Mouse (Mus musculus) macrophage (primary cell): ENCODE data around the gene Phactr4. TPM values are rescaled to one million over a fixed set of nuclear protein-coding genes. Genes with fewer than 3 reads are reported as not detected.

Experiments used
- H3K27ac ChIP-seq: fragments of 350-480 bp; formaldehyde crosslinking; 2 replicates; pipeline ENCODE4 v1.9.0; 2021
- H3K36me3 ChIP-seq: fragments of 350-480 bp; formaldehyde crosslinking; 2 replicates; pipeline ENCODE4 v1.9.0; 2021; ENCODE audit errors: inconsistent target
- H3K4me3 ChIP-seq: fragments of 350-480 bp; formaldehyde crosslinking; 2 replicates; pipeline ENCODE4 v1.9.0; 2021; ENCODE audit errors: inconsistent target
- H3K79me2 ChIP-seq: fragments of 350-480 bp; formaldehyde crosslinking; 2 replicates; pipeline ENCODE4 v1.9.0; 2021; ENCODE audit errors: inconsistent target
- WGBS: methylation state at CpG from one replicate; pipeline ENCODE4 v1.1.7; 2026; ENCODE audit warnings: inconsistent platforms; ENCODE audit not compliant: missing documents; 5-methylcytosine and 5-hydroxymethylcytosine counted together
- polyA plus RNA-seq: library from polyadenylated mRNA; stranded (reverse); fragments of 250-400 nt; gene quantifications from 3 replicates; pipeline ENCODE4 v1.2.4, GENCODE M21; 2018; ENCODE audit warnings: inconsistent platforms

Phactr4 gene
- polyA plus RNA-seq, 1 experiment from 2014 or later: 18.7 TPM

DNA sequence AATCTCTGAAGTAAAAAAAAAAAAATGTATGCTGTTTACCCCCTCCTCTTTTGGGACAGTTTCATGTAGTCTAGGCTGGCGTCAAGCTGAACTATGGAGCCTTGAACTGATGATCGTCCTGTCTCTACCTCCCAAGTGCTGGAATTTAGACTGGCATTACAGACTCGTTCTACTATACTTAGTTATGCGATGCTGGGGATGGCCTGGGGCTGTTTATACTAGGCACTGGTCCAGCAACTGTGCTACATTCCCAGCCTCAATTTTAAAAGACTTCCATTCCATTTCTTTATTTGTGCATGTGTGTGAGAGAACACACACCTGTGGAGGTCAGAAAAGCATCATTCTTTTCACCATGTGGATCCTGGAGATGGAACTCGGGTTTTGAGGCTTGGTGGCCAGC lies 23.4 kb downstream of the Phactr4 start:
- Histone ChIP-seq H3K79me2 (peaks cover 74% of the 10 kb centered on the region), H3K27ac (no peak overlapping the region), H3K4me3 (no peak overlapping the region), H3K36me3 (no peaks in the 10 kb centered on the region)
- WGBS: 95% methylated on average over 5 of the region's 5 CpGs

DNA sequence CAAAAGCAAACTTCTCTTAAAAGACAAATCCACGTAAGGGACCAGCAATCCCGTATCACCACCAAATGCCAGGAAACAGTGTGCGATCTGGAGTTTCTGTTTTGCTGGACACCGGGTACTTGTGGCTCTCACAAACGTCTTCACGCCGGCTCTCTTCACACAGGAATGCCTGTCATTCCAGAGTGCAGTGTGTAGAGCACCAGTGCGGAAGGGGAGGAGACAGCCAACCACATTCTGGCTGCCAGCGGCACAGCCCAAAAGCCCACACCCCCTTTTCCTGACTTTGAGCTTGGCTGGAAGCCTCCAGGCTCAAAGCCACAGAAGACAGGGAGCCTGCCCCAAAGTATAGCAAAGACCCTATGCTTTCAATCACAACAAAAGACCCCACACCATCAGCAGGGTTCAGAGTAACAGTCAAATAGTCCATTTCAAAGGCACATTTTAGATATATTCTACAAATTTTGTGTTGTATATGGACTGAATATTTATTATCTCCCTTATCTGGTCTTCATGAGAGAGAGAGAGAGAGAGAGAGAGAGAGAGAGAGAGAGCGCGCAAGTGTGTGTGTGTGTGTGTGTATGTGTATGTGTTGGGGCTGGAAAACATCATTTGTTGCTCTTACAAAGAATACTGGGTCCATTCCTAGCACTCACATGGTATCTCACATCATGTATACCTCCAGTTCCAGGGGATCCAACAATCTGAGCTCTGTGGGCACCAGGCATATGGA lies 24.1 kb downstream of the Phactr4 start:
- Histone ChIP-seq H3K27ac (no peak overlapping the region), H3K36me3 (no peaks in the 10 kb centered on the region), H3K79me2 (peaks cover 80% of the 10 kb centered on the region), H3K4me3 (peak overlapping the region; percentile 12)
- WGBS: 18% methylated on average over 11 of the region's 11 CpGs

- Histone ChIP-seq H3K79me2 (peaks cover 84% of the 10 kb centered on the region), H3K27ac (no peak overlapping the region), H3K36me3 (no peaks in the 10 kb centered on the region), H3K4me3 (no peak overlapping the region)
- WGBS: 72% methylated on average over 3 of the region's 3 CpGs
Observed at GRCm38 (mm10) chr4:132397120-132397519, 25.2 kb downstream of the Phactr4 start.

DNA sequence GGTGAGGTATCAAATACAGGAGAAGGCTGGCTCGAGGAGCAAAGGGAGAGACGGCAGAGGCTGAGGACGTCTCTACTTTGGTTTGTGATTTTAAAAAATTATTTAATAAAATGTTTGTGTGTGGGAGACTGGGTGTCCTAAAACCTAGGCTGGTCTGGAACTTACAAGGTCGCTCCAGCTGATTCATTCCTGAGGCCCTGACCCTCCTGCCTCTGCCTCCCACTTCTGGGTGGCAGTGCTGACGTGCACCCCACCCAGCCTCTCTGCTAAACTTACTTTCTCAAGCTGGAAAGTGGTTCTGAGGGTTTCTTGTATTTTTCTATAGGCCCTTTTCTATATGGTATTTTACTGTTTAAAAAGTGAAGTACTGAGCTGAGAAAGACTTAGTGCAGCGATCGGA lies 26.0 kb downstream of the Phactr4 start:
- H3K27ac ChIP-seq: no peak overlapping the region
- H3K4me3 ChIP-seq: no peak overlapping the region
- no peaks in the 10 kb centered on the region for H3K36me3 ChIP-seq
- H3K79me2 ChIP-seq: peaks cover 78% of the 10 kb centered on the region
- 92% methylated on average over 7 of the region's 7 CpGs for WGBS

DNA sequence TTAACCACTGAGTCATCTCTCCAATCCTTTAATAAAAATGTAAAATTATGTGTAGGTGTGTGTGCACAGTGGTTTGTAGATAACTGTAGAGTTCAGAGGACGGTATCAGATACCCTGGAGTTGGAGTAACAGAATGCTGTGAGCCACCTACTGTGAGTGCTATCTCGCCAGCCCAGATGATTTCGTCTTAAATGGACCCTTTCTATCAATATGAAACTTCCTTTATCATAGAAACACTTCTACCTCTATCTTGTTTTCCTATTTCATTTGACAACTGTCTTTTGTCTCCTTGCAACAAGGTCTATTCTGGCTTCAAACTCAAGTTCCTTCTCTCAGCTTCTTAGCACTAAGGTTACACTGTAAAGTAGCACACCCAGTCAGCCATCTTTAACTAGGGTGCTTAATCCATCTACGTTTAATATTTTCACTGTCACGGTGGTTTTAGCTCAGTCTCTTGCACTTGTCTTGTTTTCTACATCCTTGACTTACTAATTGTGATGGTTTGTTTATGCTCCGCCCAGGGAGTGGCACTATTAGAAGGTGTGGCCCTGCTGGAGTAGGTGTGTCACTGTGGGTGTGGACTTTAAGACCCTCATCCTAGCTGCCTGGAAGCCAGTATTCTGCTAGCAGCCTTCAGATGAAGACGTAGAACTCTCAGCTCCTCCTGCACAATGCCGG lies 31.1 kb downstream of the Phactr4 start:
- Histone ChIP-seq H3K27ac (no peak overlapping the region), H3K4me3 (no peak overlapping the region), H3K36me3 (no peaks in the 10 kb centered on the region), H3K79me2 (peaks cover 60% of the 10 kb centered on the region; the same call in 1 of the 2 replicates)
- WGBS: 93% methylated on average over 8 of the region's 8 CpGs

- Histone ChIP-seq H3K79me2 (peaks cover 42% of the 10 kb centered on the region; the same call in 1 of the 2 replicates), H3K36me3 (no peaks in the 10 kb centered on the region), H3K27ac (no peak overlapping the region), H3K4me3 (no peak overlapping the region)
- WGBS: 84% methylated on average over 4 of the region's 4 CpGs
Observed at GRCm38 (mm10) chr4:132389302-132389701, 33.0 kb downstream of the Phactr4 start.

- Histone ChIP-seq H3K4me3 (no peak overlapping the region), H3K36me3 (no peaks in the 10 kb centered on the region), H3K27ac (no peak overlapping the region), H3K79me2 (peaks cover 28% of the 10 kb centered on the region; the same call in 1 of the 2 replicates)
- 85% methylated on average over 5 of the region's 5 CpGs for WGBS
Observed at GRCm38 (mm10) chr4:132387617-132388016, 34.7 kb downstream of the Phactr4 start.

- WGBS: 93% methylated on average over 7 of the region's 7 CpGs
Observed at GRCm38 (mm10) chr4:132386846-132387245, 35.4 kb downstream of the Phactr4 start.

DNA sequence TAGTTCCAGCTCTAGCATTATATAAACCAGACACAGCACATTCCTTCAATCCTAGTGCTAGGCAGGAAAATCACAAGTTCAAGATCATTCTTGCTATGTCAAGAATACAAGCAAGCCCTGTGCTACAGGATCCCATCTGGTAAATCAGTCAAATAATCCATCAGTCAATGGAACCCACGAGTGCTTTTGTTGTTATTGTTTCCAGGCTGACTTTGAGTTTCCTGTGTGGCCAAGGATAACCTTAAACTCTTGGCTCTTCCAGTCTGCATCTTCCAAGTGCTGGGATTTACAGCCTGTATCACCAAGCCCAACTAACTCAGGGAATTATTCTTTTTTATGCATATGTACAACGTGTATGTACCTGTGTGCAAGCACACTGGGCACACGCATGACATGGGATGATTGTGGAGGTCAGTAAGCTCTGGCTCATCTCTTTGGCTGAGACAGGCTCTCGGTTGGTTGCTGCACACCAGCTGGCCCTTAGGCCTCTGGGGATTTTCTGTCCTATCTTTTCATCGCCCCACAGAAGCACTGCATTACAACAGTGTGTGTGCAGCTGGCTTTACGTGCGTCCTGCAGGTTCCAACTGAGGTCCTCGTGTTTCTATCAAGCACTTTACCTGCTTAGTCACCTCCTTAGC lies 36.4 kb downstream of the Phactr4 start:
- WGBS: 84% methylated on average over 8 of the region's 8 CpGs
- no peak overlapping the region for H3K4me3 ChIP-seq
- H3K27ac ChIP-seq: no peak overlapping the region
- H3K79me2 ChIP-seq: peaks cover 17% of the 10 kb centered on the region; the same call in 1 of the 2 replicates
- no peaks in the 10 kb centered on the region for H3K36me3 ChIP-seq

More at GRCm38 (mm10) chr4:132386846-132387245, 35.4 kb downstream of the Phactr4 start:
- Histone ChIP-seq H3K36me3 (no peaks in the 10 kb centered on the region), H3K27ac (no peak overlapping the region), H3K79me2 (peaks cover 22% of the 10 kb centered on the region; the same call in 1 of the 2 replicates), H3K4me3 (no peak overlapping the region)

DNA sequence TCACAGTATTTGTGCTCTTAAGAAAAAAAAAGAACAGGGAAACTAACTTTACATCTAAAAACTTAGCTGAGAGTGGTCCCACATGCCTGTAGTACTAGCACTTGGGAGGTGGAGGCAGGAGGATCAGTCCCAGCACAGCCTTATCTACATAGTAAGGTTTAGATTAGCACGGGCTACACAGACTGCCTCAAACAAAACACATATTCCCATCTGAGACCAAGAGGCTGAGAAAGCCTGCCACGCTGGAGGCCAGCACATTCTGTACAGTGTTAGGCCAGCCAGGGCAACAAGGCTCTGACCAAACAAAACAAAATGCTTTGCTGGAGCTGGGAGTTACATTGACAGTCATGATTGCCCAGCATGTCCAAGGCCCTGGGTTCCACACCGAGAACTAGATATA lies 38.8 kb downstream of the Phactr4 start:
- WGBS: 100% methylated on average over 3 of the region's 3 CpGs
- Histone ChIP-seq H3K27ac (no peak overlapping the region), H3K79me2 (no peaks in the 10 kb centered on the region), H3K36me3 (no peaks in the 10 kb centered on the region), H3K4me3 (no peak overlapping the region)

DNA sequence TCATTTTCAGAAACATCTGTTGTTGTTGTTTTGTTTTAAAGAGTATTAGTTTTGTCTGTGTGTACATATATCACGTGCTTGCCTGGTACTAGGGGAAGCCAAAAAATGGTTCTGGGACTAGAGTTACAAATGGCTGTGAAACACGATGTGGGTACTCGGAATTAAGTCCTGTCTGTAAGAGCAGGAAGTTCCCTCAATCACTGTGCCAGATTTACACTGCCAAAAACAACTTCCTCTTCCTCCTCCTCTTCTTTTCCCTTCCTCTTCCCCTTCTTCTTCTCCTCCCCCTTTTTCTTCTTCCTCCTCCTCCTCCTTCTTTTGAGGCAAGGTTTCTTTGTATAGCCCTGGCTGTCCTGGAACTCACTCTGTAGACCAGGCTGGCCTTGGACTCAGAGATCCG lies 40.0 kb downstream of the Phactr4 start:
- H3K36me3 ChIP-seq: no peaks in the 10 kb centered on the region; the same call in 1 of the 2 replicates
- 51% methylated on average over 4 of the region's 4 CpGs for WGBS
- peak overlapping the region; percentile 27; the same call in 1 of the 2 replicates for H3K27ac ChIP-seq
- no peaks in the 10 kb centered on the region for H3K79me2 ChIP-seq
- H3K4me3 ChIP-seq: no peak overlapping the region

DNA sequence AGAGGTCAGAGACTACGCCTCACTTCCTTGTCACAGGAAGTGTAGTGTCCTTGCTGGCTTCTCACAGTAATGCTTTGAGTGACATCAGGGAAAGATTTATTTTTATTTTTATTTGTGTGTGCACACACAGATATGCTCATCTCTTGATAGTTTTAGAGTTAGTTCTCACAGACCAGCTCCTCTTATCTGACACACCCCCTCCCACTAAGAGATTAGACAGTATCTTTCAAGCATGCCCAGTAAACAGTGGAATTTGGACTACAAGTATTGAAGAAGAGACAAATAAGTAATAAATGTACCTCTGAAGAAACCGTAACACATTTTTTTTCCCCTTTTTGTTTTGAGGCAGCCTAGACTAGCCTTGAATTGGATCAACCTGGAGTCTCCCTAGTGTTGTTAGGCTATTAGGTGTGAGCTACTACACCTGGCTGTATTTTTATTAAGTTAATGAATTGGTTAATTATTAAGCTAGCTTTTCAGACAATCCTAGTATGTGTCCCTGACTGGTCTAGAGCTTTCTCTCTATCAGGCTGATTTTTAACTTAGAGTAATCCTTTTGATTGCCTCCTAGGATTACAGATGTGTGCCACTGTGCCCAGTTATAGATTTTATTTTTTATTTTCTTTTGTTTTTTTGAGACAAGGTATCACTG lies 41.2 kb downstream of the Phactr4 start:
- Histone ChIP-seq H3K4me3 (no peak overlapping the region), H3K27ac (no peak overlapping the region), H3K79me2 (no peaks in the 10 kb centered on the region), H3K36me3 (no peaks in the 10 kb centered on the region; the same call in 1 of the 2 replicates)
- 91% methylated on average over 2 of the region's 2 CpGs for WGBS

GRCm38 (mm10) chr4:132373820-132374219 lies 48.5 kb downstream of the Phactr4 start:
- no peaks in the 10 kb centered on the region for H3K79me2 ChIP-seq
- no peak overlapping the region for H3K4me3 ChIP-seq
- no peak overlapping the region for H3K27ac ChIP-seq
- 100% methylated on average over 1 of the region's 1 CpGs for WGBS
- peaks cover 14% of the 10 kb centered on the region; the same call in 1 of the 2 replicates for H3K36me3 ChIP-seq

DNA sequence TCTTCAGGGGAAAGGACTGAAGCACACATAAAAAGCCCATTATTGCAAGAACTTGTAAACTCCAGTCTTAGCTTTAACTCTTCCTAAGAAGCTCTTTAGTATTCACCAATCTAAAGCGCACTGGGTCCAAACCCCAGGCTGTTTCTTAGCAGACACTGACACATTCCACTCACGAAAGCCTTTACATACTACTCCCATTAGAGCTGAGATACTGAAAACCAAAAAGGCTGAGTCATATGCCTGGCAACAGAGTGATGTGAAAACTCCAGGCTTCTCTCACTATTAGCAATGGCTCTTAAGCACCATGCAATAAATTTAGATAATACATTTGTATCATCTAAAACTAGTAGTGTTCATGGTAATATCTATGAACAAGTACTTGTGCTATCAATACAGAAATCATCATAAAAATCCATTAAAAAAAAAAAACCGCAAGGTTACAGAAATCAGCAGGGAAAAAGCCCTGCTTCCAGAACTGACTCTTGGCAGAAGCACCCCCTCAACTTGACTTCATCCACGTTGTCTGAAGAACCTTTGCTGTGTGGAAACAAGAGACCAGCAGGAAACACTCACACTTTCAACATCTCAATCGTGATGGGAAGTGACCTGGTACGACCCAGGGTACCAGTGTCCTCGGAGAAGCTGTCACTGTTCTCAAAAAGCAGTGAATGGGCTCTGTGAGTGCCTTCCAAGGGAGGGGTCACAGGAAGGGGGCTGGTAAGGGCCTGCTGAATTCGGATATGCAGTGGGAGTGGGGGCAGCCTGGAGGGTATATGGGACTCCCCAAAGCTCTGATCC lies 52.1 kb downstream of the Phactr4 start:
- no peak overlapping the region for H3K27ac ChIP-seq
- no peaks in the 10 kb centered on the region for H3K79me2 ChIP-seq
- 90% methylated on average over 7 of the region's 8 CpGs for WGBS
- H3K4me3 ChIP-seq: no peak overlapping the region
- peaks cover 40% of the 10 kb centered on the region; the same call in 1 of the 2 replicates for H3K36me3 ChIP-seq
